ENCODE assay signal across 9 mouse cellular contexts in the genomic region with DNA sequence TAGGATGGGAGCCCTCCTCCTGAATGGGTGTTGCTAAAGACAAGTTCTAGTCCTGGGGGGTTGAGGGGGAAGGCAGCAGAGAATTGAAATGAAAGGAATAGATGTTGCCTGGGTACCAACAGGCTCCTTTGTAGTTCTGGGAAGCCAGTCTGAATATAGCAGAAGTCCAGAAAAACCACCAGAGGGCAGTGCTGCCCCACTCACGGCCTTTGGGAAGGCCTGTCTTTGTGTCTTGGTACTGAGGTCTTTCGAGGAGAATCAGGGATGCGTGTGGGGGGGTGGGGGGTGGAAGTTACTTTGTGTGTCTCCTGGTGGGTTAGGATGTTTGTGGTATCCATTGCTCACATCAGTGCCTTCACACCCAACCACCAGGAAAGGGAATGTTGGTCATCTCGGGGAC. TPM values are rescaled to one million over a fixed set of nuclear protein-coding genes. Genes with fewer than 3 reads are reported as not detected.
DNase-seq lines count a peak whose midpoint lies in the region; ATAC-seq and TF ChIP-seq lines count a peak whose summit lies in the region.
"Had no signal": no experiment of that assay in that cellular context is flagged by ENCODE, and none has a peak within 500 bp of the region (broad histone marks: within the 10 kb centered on the region; RNA-seq: fewer than 3 reads in every experiment).

No protein-coding gene starts in this region.

- 18% methylated on average over 4 of the region's 4 CpGs for WGBS in forebrain, embryonic 16.5 days
- WGBS in kidney, postnatal 0 days = 19% methylated on average over 4 of the region's 4 CpGs

- H3K9ac ChIP-seq in ES-Bruce4 (ENCODE audit: low read depth, poor library complexity, severe bottlenecking) = no peak overlapping the region
- no peak overlapping the region for H3K9ac ChIP-seq in forebrain, embryonic 16.5 days (replicated peaks; ENCODE audit: low read depth, low read length)
- H3K9ac ChIP-seq in kidney, postnatal 0 days (ENCODE audit: low read depth, low read length) = no peak overlapping the region
- H3K9ac ChIP-seq: heart, embryonic 15.5 days had no signal

- no peak for TF ChIP-seq POLR2A in ES-Bruce4 (IDR thresholded peaks at IDR 0.05; ENCODE audit: insufficient read depth, low read length)

- DNase-seq in A20 (ENCODE audit: low read depth, low spot score) = peak; percentile 76
- DNase-seq in cerebellum, adult 11 months = peak; percentile 16
- DNase-seq in kidney, postnatal 0 days (ENCODE audit: low spot score) = peak; percentile 89
- DNase-seq in lung, postnatal 10 days = peak; percentile 85
- peak; percentile 67 for DNase-seq in retina, postnatal 7 days (ENCODE audit: low read depth, low spot score)

- ATAC-seq in forebrain, embryonic 16.5 days = peak; percentile 48
- ATAC-seq in kidney, postnatal 0 days (replicated peaks; ENCODE audit: low FRiP score, low read depth) = no peak; the same call in 1 of the 2 replicates
- no peak for ATAC-seq in monocyte, adult 5-6 weeks (replicated peaks; ENCODE audit: insufficient number of reproducible peaks, low FRiP score, low TSS enrichment, poor library complexity, severe bottlenecking)

- peak; percentile 81 for TF ChIP-seq CTCF in ES-Bruce4 (IDR thresholded peaks at IDR 0.05; ENCODE audit: low read depth, low read length)
- TF ChIP-seq CTCF in kidney, postnatal 0 days (IDR thresholded peaks at IDR 0.05; ENCODE audit: low read depth) = peak; percentile 93

- no peak overlapping the region for H3K4me2 ChIP-seq in forebrain, embryonic 16.5 days (ENCODE audit: low read length)
- no peak overlapping the region for H3K4me2 ChIP-seq in kidney, postnatal 0 days (ENCODE audit: low read length)
- H3K4me2 ChIP-seq: heart, embryonic 15.5 days had no signal

- no peaks in the 10 kb centered on the region for H3K27me3 ChIP-seq in ES-Bruce4 (ENCODE audit: control insufficient read depth, insufficient read depth, low read length, poor library complexity, severe bottlenecking)
- no peaks in the 10 kb centered on the region for H3K27me3 ChIP-seq in forebrain, embryonic 16.5 days (replicated peaks; ENCODE audit: control insufficient read depth, insufficient read depth, low read length)
- no peaks in the 10 kb centered on the region for H3K27me3 ChIP-seq in kidney, postnatal 0 days (ENCODE audit: insufficient read depth, low read length)

- peaks cover 4% of the 10 kb centered on the region; the same call in 1 of the 2 replicates for H3K9me3 ChIP-seq in ES-Bruce4 (replicated peaks; ENCODE audit: control insufficient read depth, insufficient read depth, low read length, poor library complexity, severe bottlenecking)
- no peaks in the 10 kb centered on the region for H3K9me3 ChIP-seq in forebrain, embryonic 16.5 days (ENCODE audit: control insufficient read depth, low read length)
- H3K9me3 ChIP-seq in kidney, postnatal 0 days (replicated peaks; ENCODE audit: low read length) = no peaks in the 10 kb centered on the region
- H3K9me3 ChIP-seq: heart, embryonic 15.5 days had no signal

- no peak for TF ChIP-seq EP300 in ES-Bruce4 (IDR thresholded peaks at IDR 0.05; ENCODE audit: insufficient read depth, low read depth, low read length)

- peaks cover 2% of the 10 kb centered on the region for H3K4me1 ChIP-seq in ES-Bruce4 (ENCODE audit: control insufficient read depth, insufficient read depth, low read length)
- H3K4me1 ChIP-seq in forebrain, embryonic 16.5 days (replicated peaks; ENCODE audit: control insufficient read depth, insufficient read depth, low read length) = peaks cover 14% of the 10 kb centered on the region
- no peaks in the 10 kb centered on the region; the same call in 1 of the 2 replicates for H3K4me1 ChIP-seq in kidney, postnatal 0 days (replicated peaks; ENCODE audit: insufficient read depth, low read length)

- H3K4me3 ChIP-seq in ES-Bruce4 (ENCODE audit: low read depth, low read length) = no peak overlapping the region
- H3K4me3 ChIP-seq in forebrain, embryonic 16.5 days (replicated peaks; ENCODE audit: low read length) = no peak overlapping the region
- H3K4me3 ChIP-seq in kidney, postnatal 0 days (replicated peaks; ENCODE audit: low read depth, low read length) = no peak overlapping the region
- H3K4me3 ChIP-seq: heart, embryonic 15.5 days had no signal

- H3K36me3 ChIP-seq in ES-Bruce4 (ENCODE audit: control insufficient read depth, insufficient read depth, low read length, poor library complexity, severe bottlenecking) = no peaks in the 10 kb centered on the region
- H3K36me3 ChIP-seq in forebrain, embryonic 16.5 days (ENCODE audit: control insufficient read depth, insufficient read depth) = no peaks in the 10 kb centered on the region
- no peaks in the 10 kb centered on the region for H3K36me3 ChIP-seq in kidney, postnatal 0 days (ENCODE audit: insufficient read depth, low read length)
- H3K36me3 ChIP-seq: heart, embryonic 15.5 days had no signal

- H3K27ac ChIP-seq in ES-Bruce4 (ENCODE audit: insufficient read depth, low read length) = no peak overlapping the region
- H3K27ac ChIP-seq in forebrain, embryonic 16.5 days (ENCODE audit: low read length) = no peak overlapping the region
- no peak overlapping the region for H3K27ac ChIP-seq in kidney, postnatal 0 days
- H3K27ac ChIP-seq: heart, embryonic 15.5 days had no signal

RNA-seq across cellular contexts. Expression of a gene that starts 29.7 kb away (rescaled TPM):
- not detected in 2 replicates for polyA plus RNA-seq in ES-Bruce4 (2011; ENCODE audit: insufficient read depth, insufficient read length, low read depth, missing spikeins)
- polyA plus RNA-seq in forebrain, embryonic 16.5 days (2015; fragmentation: Nextera tagmentation; extraction: Ambion mirVana) = 2.5 and 3.2 TPM in 2 replicates
- 1.2 and 1.5 TPM in 2 replicates for polyA plus RNA-seq in kidney, postnatal 0 days (2015; fragmentation: Nextera tagmentation; extraction: Ambion mirVana)
- 1.6 TPM in 1 of 3 replicates, not detected in the others for total RNA-seq in monocyte, adult 5-6 weeks (2017)

RNA-seq across cellular contexts. Expression of a gene that starts 39.8 kb away (rescaled TPM):
- 59.0 and 65.7 TPM in 2 replicates for polyA plus RNA-seq in ES-Bruce4 (2011; ENCODE audit: insufficient read depth, insufficient read length, low read depth, missing spikeins)
- 240 and 273 TPM in 2 replicates for polyA plus RNA-seq in forebrain, embryonic 16.5 days (2015; fragmentation: Nextera tagmentation; extraction: Ambion mirVana)
- 383 TPM in 2 replicates for polyA plus RNA-seq in kidney, postnatal 0 days (2015; fragmentation: Nextera tagmentation; extraction: Ambion mirVana)
- 26.1 to 34.0 TPM (median 32.9 TPM) in 3 replicates for total RNA-seq in monocyte, adult 5-6 weeks (2017)

RNA-seq across cellular contexts. Expression of a gene that starts 39.9 kb away (rescaled TPM):
- not detected in 2 replicates for polyA plus RNA-seq in ES-Bruce4 (2011; ENCODE audit: insufficient read depth, insufficient read length, low read depth, missing spikeins)
- polyA plus RNA-seq in forebrain, embryonic 16.5 days (2015; fragmentation: Nextera tagmentation; extraction: Ambion mirVana) = 1.5 and 2.2 TPM in 2 replicates
- 0.27 and 0.62 TPM in 2 replicates for polyA plus RNA-seq in kidney, postnatal 0 days (2015; fragmentation: Nextera tagmentation; extraction: Ambion mirVana)
- total RNA-seq in monocyte, adult 5-6 weeks (2017) = not detected in 3 replicates

Comparison
In these comparisons a context has a peak if more than half of its experiments do, and no peak if none do; other contexts are left out.
1. DNase-seq: peak in every context shown above with its lines; median percentile 89 in kidney, postnatal 0 days; 85 in lung, postnatal 10 days; 76 in A20; 67 in retina, postnatal 7 days; 16 in cerebellum, adult 11 months.